Mouse (Mus musculus): ENCODE measurements around the gene Parp8. TPM values are rescaled to one million over a fixed set of nuclear protein-coding genes. Genes with fewer than 3 reads are reported as not detected.

Parp8 gene
- polyA plus RNA-seq, 1 experiment from 2014 or later, result 15.5 TPM

DNA sequence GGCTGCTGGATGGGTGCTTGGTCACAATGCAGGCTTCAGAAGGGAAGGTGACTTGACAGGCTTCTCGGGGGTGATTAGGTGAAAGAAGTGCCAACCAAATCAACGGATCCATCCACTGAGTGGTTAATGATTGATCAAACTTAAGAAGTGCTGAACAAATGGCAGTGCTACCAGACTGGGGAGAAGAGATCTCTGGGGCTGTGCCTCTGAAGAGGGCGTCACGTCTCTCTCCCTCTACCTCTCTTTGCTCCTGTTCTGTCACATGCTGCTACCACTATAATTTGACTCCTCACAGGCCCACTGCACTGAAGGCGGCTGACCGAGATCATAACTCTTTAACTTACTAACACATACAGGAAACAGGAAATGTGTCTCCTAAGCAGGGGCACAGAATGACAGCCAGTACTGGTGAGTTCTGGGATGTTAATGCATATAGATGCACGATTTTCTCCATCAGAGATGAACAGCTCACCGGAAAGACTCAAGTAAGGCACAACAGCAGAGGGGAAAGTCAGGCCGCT, 140.9 kb downstream of the Parp8 start:
- H3K36me3 ChIP-seq (ENCODE audit: control insufficient read depth, insufficient read depth, low read length), result 0 out of 2 replicates have a peak, but pooled peaks cover 6% of the 10 kb centered on the region
- no peaks in the 10 kb centered on the region for H3K9me3 ChIP-seq (replicated peaks; ENCODE audit: control insufficient read depth, low read length)
- 56% methylated on average over 9 of the region's 9 CpGs for WGBS
- no peak overlapping the region for H3K4me2 ChIP-seq (ENCODE audit: low read depth, low read length)
- no peak overlapping the region for H3K9ac ChIP-seq (ENCODE audit: low read length)
- no peak overlapping the region for H3K4me3 ChIP-seq (replicated peaks; ENCODE audit: low read length)
- H3K4me1 ChIP-seq (ENCODE audit: control insufficient read depth, insufficient read depth, low read length), result no peaks in the 10 kb centered on the region
- no peak for ATAC-seq (ENCODE audit: insufficient read depth, low FRiP score)
- no peaks in the 10 kb centered on the region for H3K27me3 ChIP-seq (ENCODE audit: control insufficient read depth, insufficient read depth, low read length)
- no peak overlapping the region for H3K27ac ChIP-seq (ENCODE audit: low read length)

DNA sequence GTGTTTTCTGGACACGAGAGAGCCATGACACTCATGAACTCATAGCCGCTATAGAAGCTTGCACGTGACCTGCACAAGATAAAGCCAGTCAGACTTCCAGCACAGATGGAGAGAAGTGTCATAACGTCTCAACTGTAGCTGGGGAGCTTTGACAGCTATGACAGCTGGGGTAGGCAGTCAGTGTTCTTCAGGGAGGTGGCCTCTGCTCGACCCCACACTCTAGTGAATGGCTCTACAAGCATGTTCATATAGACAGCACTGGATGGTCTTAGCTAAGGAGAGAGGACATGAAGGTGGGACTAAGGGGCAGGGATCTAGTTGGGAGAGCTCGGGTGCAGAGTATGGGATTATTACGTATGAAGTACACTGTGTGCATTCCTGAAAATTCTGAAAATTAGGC, 143.1 kb downstream of the Parp8 start:
- Histone ChIP-seq H3K27me3 (ENCODE audit: control insufficient read depth, insufficient read depth, low read length) (no peaks in the 10 kb centered on the region), H3K4me2 (ENCODE audit: low read depth, low read length) (no peak overlapping the region), H3K27ac (ENCODE audit: low read length) (no peak overlapping the region), H3K4me1 (ENCODE audit: control insufficient read depth, insufficient read depth, low read length) (no peaks in the 10 kb centered on the region), H3K9me3 (replicated peaks; ENCODE audit: control insufficient read depth, low read length) (no peaks in the 10 kb centered on the region), H3K9ac (ENCODE audit: low read length) (no peak overlapping the region), H3K4me3 (replicated peaks; ENCODE audit: low read length) (no peak overlapping the region), H3K36me3 (ENCODE audit: control insufficient read depth, insufficient read depth, low read length) (0 out of 2 replicates have a peak, but pooled peaks cover 6% of the 10 kb centered on the region)
- ATAC-seq (ENCODE audit: insufficient read depth, low FRiP score), result no peak
- 78% methylated on average over 7 of the region's 7 CpGs for WGBS

DNA sequence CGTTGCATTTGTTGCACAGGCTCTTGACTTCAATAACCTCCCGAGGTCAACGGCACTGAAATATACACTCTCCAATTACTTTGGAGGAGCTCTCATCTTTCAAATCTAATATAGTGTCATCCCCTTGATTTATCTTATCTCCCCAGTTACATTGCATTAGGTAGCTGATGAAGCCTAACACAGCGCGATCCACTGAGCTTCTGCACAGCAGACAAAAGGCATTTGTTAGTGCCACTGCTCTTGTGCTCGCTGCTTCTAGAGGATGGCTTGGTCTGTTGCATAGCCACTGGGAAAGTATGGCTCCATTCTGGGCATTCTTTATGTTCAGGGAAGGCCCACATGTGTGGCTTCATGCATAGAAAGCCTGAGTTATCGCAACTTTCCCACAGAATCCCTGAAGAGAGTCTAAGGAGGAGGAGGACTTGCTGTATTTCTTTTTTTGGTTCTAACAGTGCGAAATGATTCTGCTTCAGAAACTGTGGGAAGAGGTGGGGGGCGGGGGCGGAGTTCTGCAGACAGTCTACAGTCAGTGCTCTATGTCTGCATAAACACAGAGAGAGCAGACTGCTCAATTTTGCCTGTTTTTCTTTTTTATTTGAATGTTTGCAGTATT, 145.7 kb downstream of the Parp8 start:
- H3K36me3 ChIP-seq (ENCODE audit: control insufficient read depth, insufficient read depth, low read length), result 0 out of 2 replicates have a peak, but pooled peaks cover 6% of the 10 kb centered on the region
- 82% methylated on average over 10 of the region's 10 CpGs for WGBS
- no peaks in the 10 kb centered on the region for H3K27me3 ChIP-seq (ENCODE audit: control insufficient read depth, insufficient read depth, low read length)
- no peak overlapping the region for H3K4me2 ChIP-seq (ENCODE audit: low read depth, low read length)
- no peak overlapping the region for H3K4me3 ChIP-seq (replicated peaks; ENCODE audit: low read length)
- no peaks in the 10 kb centered on the region for H3K4me1 ChIP-seq (ENCODE audit: control insufficient read depth, insufficient read depth, low read length)
- H3K9ac ChIP-seq (ENCODE audit: low read length), result no peak overlapping the region
- no peak for ATAC-seq (ENCODE audit: insufficient read depth, low FRiP score)
- no peak overlapping the region for H3K27ac ChIP-seq (ENCODE audit: low read length)
- no peaks in the 10 kb centered on the region for H3K9me3 ChIP-seq (replicated peaks; ENCODE audit: control insufficient read depth, low read length)

DNA sequence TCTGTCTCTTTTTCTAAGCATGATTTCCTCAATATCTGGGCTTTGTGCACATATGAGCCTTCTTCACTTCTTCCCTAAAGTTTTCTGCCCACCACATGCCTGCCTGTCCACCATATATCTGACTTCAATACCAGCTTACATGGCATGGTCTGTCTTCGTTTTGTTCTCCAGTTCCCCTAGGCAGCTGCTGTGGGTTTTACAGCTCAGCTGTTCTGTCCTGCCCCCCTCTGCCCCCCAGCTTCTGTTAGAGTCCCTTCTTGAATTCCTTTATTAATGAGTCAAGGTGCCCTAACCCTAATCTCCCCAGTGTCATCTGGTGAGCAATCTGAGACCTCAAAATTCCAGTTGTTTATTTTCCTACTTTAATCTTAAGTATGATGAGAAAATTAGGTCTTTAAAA, 155.1 kb downstream of the Parp8 start:
- Histone ChIP-seq H3K4me3 (replicated peaks; ENCODE audit: low read length) (no peak overlapping the region), H3K4me1 (ENCODE audit: control insufficient read depth, insufficient read depth, low read length) (no peaks in the 10 kb centered on the region), H3K9ac (ENCODE audit: low read length) (no peak overlapping the region), H3K4me2 (ENCODE audit: low read depth, low read length) (no peak overlapping the region), H3K36me3 (ENCODE audit: control insufficient read depth, insufficient read depth, low read length) (no peaks in the 10 kb centered on the region; the same call in 1 of the 2 replicates), H3K27me3 (ENCODE audit: control insufficient read depth, insufficient read depth, low read length) (no peaks in the 10 kb centered on the region), H3K9me3 (replicated peaks; ENCODE audit: control insufficient read depth, low read length) (no peaks in the 10 kb centered on the region), H3K27ac (ENCODE audit: low read length) (no peak overlapping the region)
- WGBS, result 64% methylated on average over 1 of the region's 1 CpGs
- no peak for ATAC-seq (ENCODE audit: insufficient read depth, low FRiP score)

DNA sequence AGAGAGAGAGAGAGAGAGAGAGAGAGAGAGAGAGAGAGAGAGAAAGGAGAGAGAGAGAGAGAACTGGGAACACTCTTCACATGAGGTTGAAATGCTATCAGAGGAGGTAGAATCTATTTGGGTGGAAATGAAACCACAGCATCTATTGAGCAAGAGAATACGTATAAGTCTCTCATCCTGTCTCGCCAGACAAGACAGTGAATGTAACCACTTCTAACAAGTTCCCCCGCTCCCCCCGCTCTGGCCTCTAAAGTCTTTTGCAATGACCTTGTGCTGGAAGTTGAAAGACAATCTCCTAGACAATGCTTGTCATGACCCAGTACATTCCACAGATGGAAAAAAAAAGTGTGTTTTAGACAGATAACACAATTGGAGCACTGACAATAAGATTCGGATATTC, 181.4 kb downstream of the Parp8 start:
- Histone ChIP-seq H3K9ac (ENCODE audit: low read length) (no peak overlapping the region), H3K36me3 (ENCODE audit: control insufficient read depth, insufficient read depth, low read length) (no peaks in the 10 kb centered on the region), H3K4me1 (ENCODE audit: control insufficient read depth, insufficient read depth, low read length) (no peaks in the 10 kb centered on the region), H3K27ac (ENCODE audit: low read length) (no peak overlapping the region), H3K9me3 (replicated peaks; ENCODE audit: control insufficient read depth, low read length) (no peaks in the 10 kb centered on the region), H3K27me3 (ENCODE audit: control insufficient read depth, insufficient read depth, low read length) (no peaks in the 10 kb centered on the region), H3K4me2 (ENCODE audit: low read depth, low read length) (no peak overlapping the region), H3K4me3 (replicated peaks; ENCODE audit: low read length) (no peak overlapping the region)
- WGBS, result 81% methylated on average over 5 of the region's 5 CpGs
- ATAC-seq (ENCODE audit: insufficient read depth, low FRiP score), result no peak

DNA sequence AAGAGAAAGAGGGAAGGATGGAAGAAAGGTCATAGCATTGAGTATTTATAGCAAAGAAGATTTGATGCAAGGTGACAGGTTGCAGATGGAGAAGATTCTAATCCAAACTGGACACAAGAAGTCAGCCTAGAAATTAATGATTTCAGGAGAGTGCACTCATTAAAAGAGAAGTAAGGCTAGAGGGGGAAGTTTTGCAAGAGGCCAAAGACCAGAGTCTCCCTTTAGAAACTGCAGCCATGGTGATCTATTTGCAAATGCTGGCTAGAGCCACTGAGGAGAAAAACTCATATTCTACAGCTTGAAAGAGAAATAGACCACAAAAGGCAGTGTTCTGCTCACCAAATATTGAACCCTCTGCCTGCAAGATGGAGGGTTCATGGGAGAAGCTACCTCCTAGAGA, 194.4 kb downstream of the Parp8 start:
- Histone ChIP-seq H3K4me2 (ENCODE audit: low read depth, low read length) (no peak overlapping the region), H3K9me3 (replicated peaks; ENCODE audit: control insufficient read depth, low read length) (no peaks in the 10 kb centered on the region), H3K4me1 (ENCODE audit: control insufficient read depth, insufficient read depth, low read length) (no peaks in the 10 kb centered on the region), H3K27ac (ENCODE audit: low read length) (no peak overlapping the region), H3K27me3 (ENCODE audit: control insufficient read depth, insufficient read depth, low read length) (no peaks in the 10 kb centered on the region), H3K36me3 (ENCODE audit: control insufficient read depth, insufficient read depth, low read length) (no peaks in the 10 kb centered on the region), H3K4me3 (replicated peaks; ENCODE audit: low read length) (no peak overlapping the region), H3K9ac (ENCODE audit: low read length) (no peak overlapping the region)
- ATAC-seq (ENCODE audit: insufficient read depth, low FRiP score), result no peak

DNA sequence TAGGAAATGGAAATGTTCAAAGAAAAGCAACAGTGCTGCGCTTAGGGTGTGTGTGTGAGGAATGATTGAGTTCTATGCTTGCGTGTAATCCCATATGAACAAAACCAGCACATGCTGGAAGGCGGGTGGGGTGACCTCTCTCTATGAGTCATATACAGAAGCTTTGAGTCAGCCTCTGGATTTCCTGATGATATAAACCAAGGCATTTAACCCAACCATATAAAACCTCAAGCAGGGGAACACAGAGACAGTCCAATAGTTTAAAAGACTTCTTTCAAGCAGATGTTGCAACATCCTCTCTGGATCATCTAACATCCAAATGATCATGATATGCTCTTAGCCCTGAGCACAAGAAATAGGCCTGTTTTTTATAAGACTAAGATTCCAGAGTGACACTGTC, 196.3 kb downstream of the Parp8 start:
- H3K4me2 ChIP-seq (ENCODE audit: low read depth, low read length), result no peak overlapping the region
- H3K4me3 ChIP-seq (replicated peaks; ENCODE audit: low read length), result no peak overlapping the region
- H3K9ac ChIP-seq (ENCODE audit: low read length), result no peak overlapping the region
- WGBS, result 64% methylated on average over 3 of the region's 3 CpGs
- ATAC-seq (ENCODE audit: insufficient read depth, low FRiP score), result peak; percentile 62; the same call in 1 of the 2 replicates
- no peaks in the 10 kb centered on the region for H3K36me3 ChIP-seq (ENCODE audit: control insufficient read depth, insufficient read depth, low read length)
- H3K4me1 ChIP-seq (ENCODE audit: control insufficient read depth, insufficient read depth, low read length), result no peaks in the 10 kb centered on the region
- no peaks in the 10 kb centered on the region for H3K27me3 ChIP-seq (ENCODE audit: control insufficient read depth, insufficient read depth, low read length)
- no peak overlapping the region for H3K27ac ChIP-seq (ENCODE audit: low read length)
- no peaks in the 10 kb centered on the region for H3K9me3 ChIP-seq (replicated peaks; ENCODE audit: control insufficient read depth, low read length)

DNA sequence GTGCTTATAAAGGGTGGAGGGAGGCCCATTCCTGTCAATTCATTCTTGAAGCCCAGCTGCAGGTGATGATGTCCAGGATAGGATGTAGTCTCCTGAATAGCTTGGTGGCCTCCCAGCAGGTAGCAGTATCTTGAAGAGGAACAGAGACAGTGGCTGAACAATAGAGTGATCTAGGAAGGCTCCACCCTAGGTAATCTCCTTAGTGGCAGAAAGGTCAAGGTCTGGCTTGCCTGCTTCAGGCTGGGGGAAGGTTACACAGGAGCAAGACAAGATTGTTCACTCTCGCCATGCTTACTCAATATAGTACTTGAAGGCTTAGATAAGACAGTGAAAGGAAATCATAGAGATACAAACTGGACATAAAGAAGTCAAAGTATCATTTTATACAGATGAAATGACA, 213.9 kb downstream of the Parp8 start:
- no peak overlapping the region for H3K27ac ChIP-seq (ENCODE audit: low read length)
- ATAC-seq (ENCODE audit: insufficient read depth, low FRiP score), result no peak

More for the DNA sequence above, 213.9 kb downstream of the Parp8 start:
- H3K27me3 ChIP-seq (ENCODE audit: control insufficient read depth, insufficient read depth, low read length), result no peaks in the 10 kb centered on the region
- H3K36me3 ChIP-seq (ENCODE audit: control insufficient read depth, insufficient read depth, low read length), result no peaks in the 10 kb centered on the region
- WGBS, result 63% methylated on average over 1 of the region's 1 CpGs
- no peak overlapping the region for H3K4me3 ChIP-seq (replicated peaks; ENCODE audit: low read length)
- no peak overlapping the region for H3K9ac ChIP-seq (ENCODE audit: low read length)
- H3K4me2 ChIP-seq (ENCODE audit: low read depth, low read length), result no peak overlapping the region
- H3K4me1 ChIP-seq (ENCODE audit: control insufficient read depth, insufficient read depth, low read length), result no peaks in the 10 kb centered on the region
- no peaks in the 10 kb centered on the region for H3K9me3 ChIP-seq (replicated peaks; ENCODE audit: control insufficient read depth, low read length)

All from stomach, embryonic 16.5 days (tissue).